Mouse (Mus musculus) heart, embryonic 16.5 days (tissue): ENCODE data around the gene Slco3a1. TPM values are rescaled to one million over a fixed set of nuclear protein-coding genes. Genes with fewer than 3 reads are reported as not detected.

Experiments
- ATAC-seq: fragments of 200-750 bp; cut with Nextera tagmentation; replicated peaks from 2 replicates; pipeline ENCODE4 v1.8.0; 2017; ENCODE audit warnings: moderate number of reproducible peaks; ENCODE audit not compliant: insufficient read depth, low FRiP score; ENCODE audit errors: extremely low read depth
- H3K27ac ChIP-seq: fragments of 300-500 bp; sonication (generic); 2 replicates; pipeline ENCODE4 v1.5.1; 2014; ENCODE audit warnings: mild to moderate bottlenecking, low read length, control low read depth, moderate library complexity
- H3K27me3 ChIP-seq: fragments of 300-500 bp; sonication (generic); 2 replicates; pipeline ENCODE4 v1.6.1; 2014; ENCODE audit warnings: low read length, mixed read lengths; ENCODE audit not compliant: control insufficient read depth, insufficient read depth
- H3K36me3 ChIP-seq: fragments of 300-500 bp; sonication (generic); 2 replicates; pipeline ENCODE4 v1.6.1; 2014; ENCODE audit not compliant: control insufficient read depth, insufficient read depth
- H3K4me1 ChIP-seq: fragments of 300-500 bp; sonication (generic); 2 replicates; pipeline ENCODE4 v1.6.1; 2014; ENCODE audit warnings: low read length, mixed read lengths; ENCODE audit not compliant: control insufficient read depth, insufficient read depth
- H3K4me2 ChIP-seq: fragments of 300-500 bp; sonication (generic); 2 replicates; pipeline ENCODE4 v1.6.1; 2014; ENCODE audit warnings: low read depth, mild to moderate bottlenecking, control low read depth, low read length
- H3K4me3 ChIP-seq: fragments of 300-500 bp; sonication (generic); 2 replicates; pipeline ENCODE4 v1.5.1; 2014; ENCODE audit warnings: mild to moderate bottlenecking, control low read depth, low read length
- H3K9ac ChIP-seq: fragments of 300-500 bp; sonication (generic); 2 replicates; pipeline ENCODE4 v1.6.1; 2014; ENCODE audit warnings: low read length, control low read depth
- H3K9me3 ChIP-seq: fragments of 300-500 bp; sonication (generic); replicated peaks from 2 replicates; pipeline ENCODE4 v1.6.1; 2016; ENCODE audit warnings: low read length; ENCODE audit not compliant: control insufficient read depth
- WGBS: fragments of 180-500 bp; shearing (Covaris S2); extraction: QIAGEN DNeasy Blood & Tissue Kit; methylation state at CpG from one replicate; pipeline ENCODE4 v1.1.7; 2014; 5-methylcytosine and 5-hydroxymethylcytosine counted together
- polyA plus RNA-seq: library from polyadenylated mRNA; unstranded; fragments of >200 nt; fragmentation: Nextera tagmentation; extraction: Ambion mirVana; gene quantifications from 2 replicates; pipeline ENCODE4 v1.2.1, GENCODE M21; 2015

Slco3a1 gene
- polyA plus RNA-seq, 1 experiment from 2014 or later, result 15.8 TPM

- 73% methylated on average over 6 of the region's 6 CpGs for WGBS
- ATAC-seq, result no peak
- no peaks in the 10 kb centered on the region for H3K9me3 ChIP-seq
These were observed 154.9 kb downstream of the Slco3a1 start for GRCm38 (mm10) chr7:74399729-74400128.

GRCm38 (mm10) chr7:74399154-74399553, 155.4 kb downstream of the Slco3a1 start:
- Histone ChIP-seq H3K4me1 (no peaks in the 10 kb centered on the region), H3K9me3 (no peaks in the 10 kb centered on the region), H3K4me3 (no peak overlapping the region), H3K36me3 (no peaks in the 10 kb centered on the region), H3K27ac (no peak overlapping the region), H3K27me3 (no peaks in the 10 kb centered on the region), H3K9ac (no peak overlapping the region), H3K4me2 (no peak overlapping the region)
- ATAC-seq, result no peak
- 89% methylated on average over 4 of the region's 4 CpGs for WGBS

More at GRCm38 (mm10) chr7:74399729-74400128, 154.9 kb downstream of the Slco3a1 start:
- no peak overlapping the region for H3K27ac ChIP-seq
- no peaks in the 10 kb centered on the region for H3K4me1 ChIP-seq
- H3K27me3 ChIP-seq, result no peaks in the 10 kb centered on the region
- no peak overlapping the region for H3K4me2 ChIP-seq
- no peaks in the 10 kb centered on the region for H3K36me3 ChIP-seq
- H3K9ac ChIP-seq, result no peak overlapping the region
- H3K4me3 ChIP-seq, result no peak overlapping the region

GRCm38 (mm10) chr7:74398326-74398725, 156.3 kb downstream of the Slco3a1 start:
- no peak overlapping the region for H3K27ac ChIP-seq
- no peak overlapping the region for H3K4me2 ChIP-seq
- ATAC-seq, result no peak
- no peaks in the 10 kb centered on the region for H3K4me1 ChIP-seq
- no peak overlapping the region for H3K9ac ChIP-seq
- H3K36me3 ChIP-seq, result no peaks in the 10 kb centered on the region
- no peak overlapping the region for H3K4me3 ChIP-seq
- H3K9me3 ChIP-seq, result no peaks in the 10 kb centered on the region
- WGBS, result 75% methylated on average over 2 of the region's 2 CpGs
- H3K27me3 ChIP-seq, result no peaks in the 10 kb centered on the region

GRCm38 (mm10) chr7:74391451-74391873, 163.1 kb downstream of the Slco3a1 start:
- H3K27ac ChIP-seq, result no peak overlapping the region
- no peak overlapping the region for H3K4me2 ChIP-seq
- H3K9me3 ChIP-seq, result no peaks in the 10 kb centered on the region
- H3K9ac ChIP-seq, result no peak overlapping the region
- H3K4me3 ChIP-seq, result no peak overlapping the region
- 50% methylated on average over 5 of the region's 5 CpGs for WGBS
- H3K36me3 ChIP-seq, result no peaks in the 10 kb centered on the region
- H3K4me1 ChIP-seq, result peaks cover 9% of the 10 kb centered on the region
- no peaks in the 10 kb centered on the region for H3K27me3 ChIP-seq
- no peak for ATAC-seq

- H3K4me3 ChIP-seq, result no peak overlapping the region
- no peaks in the 10 kb centered on the region for H3K9me3 ChIP-seq
- no peak overlapping the region for H3K4me2 ChIP-seq
- ATAC-seq, result no peak
- H3K36me3 ChIP-seq, result no peaks in the 10 kb centered on the region
- H3K4me1 ChIP-seq, result peaks cover 10% of the 10 kb centered on the region
- no peak overlapping the region for H3K27ac ChIP-seq
- 74% methylated on average over 2 of the region's 2 CpGs for WGBS
- no peaks in the 10 kb centered on the region for H3K27me3 ChIP-seq
- H3K9ac ChIP-seq, result no peak overlapping the region
These were observed 165.0 kb downstream of the Slco3a1 start for GRCm38 (mm10) chr7:74389570-74389969.

- H3K4me1 ChIP-seq, result peaks cover 27% of the 10 kb centered on the region
- no peaks in the 10 kb centered on the region for H3K9me3 ChIP-seq
These were observed 168.3 kb downstream of the Slco3a1 start for GRCm38 (mm10) chr7:74386257-74386656.

GRCm38 (mm10) chr7:74383040-74383666, 171.4 kb downstream of the Slco3a1 start:
- H3K4me2 ChIP-seq, result no peak overlapping the region
- H3K9me3 ChIP-seq, result no peaks in the 10 kb centered on the region
- H3K4me1 ChIP-seq, result peaks cover 28% of the 10 kb centered on the region
- peak; percentile 71 for ATAC-seq
- H3K9ac ChIP-seq, result no peak overlapping the region
- H3K27ac ChIP-seq, result peak overlapping the region; percentile 83
- H3K4me3 ChIP-seq, result no peak overlapping the region
- WGBS, result 38% methylated on average over 3 of the region's 3 CpGs
- H3K27me3 ChIP-seq, result no peaks in the 10 kb centered on the region
- H3K36me3 ChIP-seq, result no peaks in the 10 kb centered on the region

More at GRCm38 (mm10) chr7:74386257-74386656, 168.3 kb downstream of the Slco3a1 start:
- Histone ChIP-seq H3K36me3 (no peaks in the 10 kb centered on the region), H3K4me2 (no peak overlapping the region), H3K4me3 (no peak overlapping the region), H3K27me3 (no peaks in the 10 kb centered on the region), H3K9ac (no peak overlapping the region), H3K27ac (no peak overlapping the region)
- peak; percentile 35; the same call in 1 of the 2 replicates for ATAC-seq
- 50% methylated on average over 5 of the region's 5 CpGs for WGBS

- peak overlapping the region; percentile 83 for H3K27ac ChIP-seq
- H3K36me3 ChIP-seq, result no peaks in the 10 kb centered on the region
- peak overlapping the region; percentile 24 for H3K4me2 ChIP-seq
- H3K9me3 ChIP-seq, result no peaks in the 10 kb centered on the region
- H3K4me1 ChIP-seq, result peaks cover 28% of the 10 kb centered on the region
- H3K9ac ChIP-seq, result no peak overlapping the region
- ATAC-seq, result no peak
- no peaks in the 10 kb centered on the region for H3K27me3 ChIP-seq
- H3K4me3 ChIP-seq, result no peak overlapping the region
- 55% methylated on average over 3 of the region's 3 CpGs for WGBS
These were observed 172.3 kb downstream of the Slco3a1 start for GRCm38 (mm10) chr7:74382286-74382685.

- WGBS, result 39% methylated on average over 2 of the region's 2 CpGs
- peak; percentile 50; the same call in 1 of the 2 replicates for ATAC-seq
- peak overlapping the region; percentile 24 for H3K4me2 ChIP-seq
These were observed 172.7 kb downstream of the Slco3a1 start for GRCm38 (mm10) chr7:74381881-74382281.

More at GRCm38 (mm10) chr7:74381881-74382281, 172.7 kb downstream of the Slco3a1 start:
- H3K9me3 ChIP-seq, result no peaks in the 10 kb centered on the region
- no peak overlapping the region for H3K4me3 ChIP-seq
- H3K27ac ChIP-seq, result peak overlapping the region; percentile 83
- H3K36me3 ChIP-seq, result no peaks in the 10 kb centered on the region
- peaks cover 28% of the 10 kb centered on the region for H3K4me1 ChIP-seq
- H3K9ac ChIP-seq, result 0 out of 2 replicates have a peak overlapping the region, but pooled peaks have one; percentile 6
- no peaks in the 10 kb centered on the region for H3K27me3 ChIP-seq
